Mouse (Mus musculus): ENCODE measurements around the gene Fbn1.
A peak's percentile ranks its signal among the peaks of the same experiment; 100 is the strongest.

Gene Fbn1

DNA sequence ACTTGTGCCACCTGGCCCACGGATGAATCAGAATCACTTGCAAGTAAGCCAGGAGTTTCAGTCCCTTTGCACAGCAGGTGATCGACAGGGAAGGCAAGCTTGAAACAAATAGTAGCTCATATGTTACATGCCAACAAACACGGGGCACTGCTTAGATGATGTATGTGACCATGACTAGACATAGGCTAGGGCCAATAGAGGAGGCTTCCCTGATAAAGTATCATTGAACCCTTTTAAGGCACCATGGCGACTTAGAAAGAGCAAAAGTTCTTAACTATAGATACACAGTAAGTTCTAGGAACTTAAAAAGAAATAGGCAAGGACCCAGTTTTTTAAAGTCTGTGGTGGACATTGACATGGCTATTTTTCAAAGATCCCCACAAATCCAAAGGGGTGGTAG, at the start of gene Fbn1:
TSS of gene Fbn1 (minus strand) at position 101 of the 400 bp plus-strand sequence.
- DNase-seq: no peak

DNA sequence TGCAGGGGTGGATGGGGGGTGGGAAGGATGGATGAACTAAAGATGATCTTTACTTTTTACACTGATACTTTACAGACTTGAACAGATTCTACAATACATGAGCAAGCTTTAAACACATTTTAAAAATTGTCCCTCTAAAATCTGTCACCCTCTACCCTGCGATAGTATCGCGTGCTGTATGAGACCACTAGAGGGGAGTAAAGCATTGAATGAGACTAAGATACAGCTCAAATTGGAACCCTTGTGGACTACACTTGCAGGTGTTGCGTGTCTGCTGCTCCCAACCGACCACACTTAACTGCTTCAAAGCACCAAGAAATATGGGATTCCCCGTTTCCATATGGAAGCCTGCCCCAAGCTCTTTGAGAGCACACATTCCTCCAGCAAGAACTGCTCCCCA, 48.0 kb upstream of the Fbn1 start:
- DNase-seq: no peak

DNA sequence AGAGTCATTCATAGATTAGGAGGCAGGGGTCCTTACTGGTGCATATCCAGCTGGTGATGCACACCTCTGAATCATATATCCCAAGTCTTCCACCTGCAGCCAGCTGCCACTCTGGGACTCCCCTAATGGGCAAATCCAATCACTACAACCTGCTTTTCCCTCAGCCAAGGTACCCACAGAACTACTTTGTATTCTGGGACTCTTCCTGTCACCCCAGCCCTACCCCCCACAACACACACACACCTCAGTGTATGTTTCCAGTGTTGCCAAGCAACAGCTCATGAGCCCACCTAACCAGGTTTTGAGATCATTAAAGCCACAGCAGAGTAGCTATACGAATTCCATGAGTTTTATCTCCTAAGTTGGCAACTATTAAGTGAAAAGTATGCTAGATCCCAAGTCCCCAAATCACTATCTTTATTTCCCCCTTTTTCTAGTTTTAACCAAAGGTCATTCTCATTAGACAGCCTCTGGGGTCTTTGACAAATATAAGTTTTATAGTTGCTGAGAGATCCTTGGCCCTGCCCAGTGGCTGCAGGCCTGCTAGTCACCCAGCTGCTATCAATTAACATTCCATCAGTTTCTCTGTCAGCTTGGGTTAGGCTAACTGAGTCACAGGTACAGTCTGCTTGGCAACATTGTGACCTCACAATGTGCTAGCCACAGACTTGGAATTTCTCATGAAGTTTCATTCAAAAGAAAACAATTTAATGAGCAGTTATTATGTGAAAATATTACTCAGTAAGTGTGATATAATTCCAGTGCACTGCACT, 41.2 kb upstream of the Fbn1 start:
- DNase-seq: no peak

- DNase-seq: no peak
Observed at GRCm38 (mm10) chr2:125544986-125545385, 37.2 kb upstream of the Fbn1 start.

DNA sequence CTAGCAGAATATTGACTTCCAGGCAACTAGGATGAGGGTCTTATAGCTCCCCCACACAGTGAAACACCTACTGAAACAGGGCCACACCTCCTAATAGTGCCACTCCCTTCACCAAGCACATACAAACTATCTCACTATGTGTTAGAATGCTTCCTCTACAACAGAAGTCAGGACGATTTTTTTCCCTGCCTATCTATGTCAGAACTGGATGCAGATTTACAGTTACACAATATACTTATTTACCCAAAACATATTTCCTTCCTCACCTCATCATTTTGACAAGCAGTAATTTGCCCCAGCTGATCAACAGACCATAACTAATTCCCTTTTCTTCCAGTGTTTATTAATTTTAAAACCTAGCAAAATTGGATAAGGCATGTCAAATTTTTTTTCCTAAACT, 35.9 kb upstream of the Fbn1 start:
- no peak for DNase-seq

GRCm38 (mm10) chr2:125541451-125541850, 33.7 kb upstream of the Fbn1 start:
- no peak for DNase-seq

DNA sequence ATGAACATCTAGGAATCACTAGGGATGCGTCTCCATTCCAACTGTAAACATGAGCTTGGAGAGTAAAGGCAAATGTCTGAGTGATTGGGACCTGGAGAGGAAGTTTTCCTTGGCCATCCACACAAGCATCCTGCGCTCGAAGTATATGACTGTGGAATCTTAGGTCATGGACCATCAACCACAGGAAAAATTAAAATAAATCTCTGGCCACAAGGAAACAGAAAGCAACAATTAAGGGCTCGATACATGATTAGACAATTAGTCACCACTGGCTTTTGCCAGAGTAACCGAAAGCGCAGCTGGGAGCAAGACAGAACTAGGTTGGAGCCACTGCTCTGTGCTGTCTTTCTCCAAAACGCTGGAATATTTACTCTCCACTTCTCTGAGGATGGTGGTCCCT, 32.8 kb upstream of the Fbn1 start:
- no peak for DNase-seq

GRCm38 (mm10) chr2:125539640-125540039, 31.8 kb upstream of the Fbn1 start:
- DNase-seq: no peak

GRCm38 (mm10) chr2:125530665-125531064, 22.9 kb upstream of the Fbn1 start:
- peak in 1 of 2 experiments; percentile 12 for DNase-seq

DNA sequence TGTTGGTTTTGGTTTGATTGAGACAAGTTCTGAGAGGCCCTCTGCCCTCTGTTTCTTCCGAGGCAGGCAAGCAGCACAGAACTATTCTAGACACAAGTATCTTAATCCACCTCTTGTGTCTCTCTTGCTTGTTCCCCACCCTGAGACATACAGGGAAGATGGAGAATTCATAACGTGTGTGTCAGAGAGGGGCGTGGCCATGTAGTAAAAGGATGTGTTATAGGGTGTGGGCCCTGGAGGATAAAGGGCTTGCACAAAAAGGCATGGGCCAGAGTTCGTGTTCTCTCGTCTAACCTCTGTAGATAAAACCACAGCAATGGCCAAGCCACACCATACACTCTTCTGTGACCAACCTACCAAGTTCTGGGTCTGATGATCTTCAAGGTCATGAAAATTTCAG, 18.8 kb upstream of the Fbn1 start:
- no peak for DNase-seq

DNA sequence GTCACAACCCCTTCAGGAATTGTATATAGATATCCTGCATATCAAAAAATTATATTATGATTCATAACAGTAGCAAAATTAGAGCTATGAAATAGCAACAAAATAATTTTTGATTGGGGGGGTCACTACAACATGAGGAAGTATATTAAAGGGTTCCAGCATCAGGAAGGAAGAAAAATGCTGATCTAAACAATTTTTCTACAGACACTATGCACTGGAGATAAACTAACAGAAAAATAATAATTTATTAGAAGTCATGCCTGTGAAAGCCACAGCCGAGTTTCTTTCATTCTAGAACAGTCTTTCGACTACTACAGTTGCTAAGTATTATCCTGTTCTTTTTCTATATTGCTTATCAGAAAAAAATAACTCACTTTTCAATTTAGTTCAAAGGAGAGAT, 17.7 kb upstream of the Fbn1 start:
- no peak for DNase-seq

DNA sequence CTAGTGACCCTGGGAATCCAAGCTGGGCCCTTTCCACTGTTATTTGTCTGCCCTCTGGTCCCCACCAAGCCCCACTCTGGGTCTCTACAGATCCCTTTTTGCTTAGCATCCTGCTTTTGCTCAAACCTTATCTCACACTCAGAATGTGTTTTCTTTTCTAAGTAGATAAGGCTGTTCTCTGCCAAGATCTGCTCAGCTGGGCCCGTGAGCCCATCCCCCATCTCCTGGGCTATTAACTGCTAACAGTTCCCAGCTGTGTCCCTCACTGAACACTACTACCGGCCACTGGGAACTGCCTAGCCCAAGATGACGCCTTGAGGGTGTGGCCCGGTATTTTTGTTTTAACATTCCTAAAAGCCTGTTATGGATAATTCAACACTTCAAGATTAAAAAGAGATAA, 8.8 kb upstream of the Fbn1 start:
- DNase-seq: peak; percentile 64 to 84

GRCm38 (mm10) chr2:125515291-125516057, 7.7 kb upstream of the Fbn1 start:
- peak in 1 of 2 experiments; percentile 32 for DNase-seq

DNA sequence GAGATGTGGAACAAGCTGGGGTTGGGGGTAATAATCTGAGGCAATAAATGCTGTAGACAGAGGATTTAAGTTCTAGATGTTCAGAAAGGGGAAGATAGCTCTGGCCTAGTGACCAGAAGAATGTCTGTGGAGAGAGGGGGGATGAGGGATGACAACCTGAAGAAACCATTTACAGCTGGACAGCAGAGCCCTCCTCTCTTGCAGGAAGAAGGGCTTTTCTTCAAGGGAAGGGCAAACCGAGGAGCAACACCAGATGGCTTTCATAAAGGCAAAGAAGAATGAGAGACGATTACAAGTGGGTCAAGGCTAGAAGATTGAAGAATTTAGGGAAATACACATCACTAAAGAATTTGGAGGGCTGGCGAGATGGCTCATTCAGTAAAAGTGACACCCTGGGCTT, 6.6 kb upstream of the Fbn1 start:
- DNase-seq: no peak

DNA sequence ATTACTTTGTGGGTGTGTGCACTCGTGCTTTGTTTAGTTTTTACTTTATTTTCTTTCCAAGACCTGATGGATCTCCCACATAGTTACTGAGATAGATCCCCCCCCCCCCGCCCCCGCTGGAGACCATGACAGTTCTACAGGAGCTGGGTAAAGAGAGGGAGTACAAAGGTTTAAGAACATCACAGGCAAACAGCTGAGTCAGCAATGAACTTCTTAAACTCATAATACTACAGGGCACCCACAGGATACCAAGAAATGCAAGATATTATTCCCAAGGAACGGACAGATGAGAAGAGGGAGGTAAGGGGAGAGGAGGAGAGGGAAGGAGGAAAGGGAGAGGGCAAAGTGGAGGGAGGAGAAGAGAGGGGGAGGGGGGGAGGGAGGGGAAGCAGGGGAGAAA, 4.8 kb upstream of the Fbn1 start:
- no peak for DNase-seq

GRCm38 (mm10) chr2:125511898-125512297, 4.1 kb upstream of the Fbn1 start:
- DNase-seq: no peak

DNA sequence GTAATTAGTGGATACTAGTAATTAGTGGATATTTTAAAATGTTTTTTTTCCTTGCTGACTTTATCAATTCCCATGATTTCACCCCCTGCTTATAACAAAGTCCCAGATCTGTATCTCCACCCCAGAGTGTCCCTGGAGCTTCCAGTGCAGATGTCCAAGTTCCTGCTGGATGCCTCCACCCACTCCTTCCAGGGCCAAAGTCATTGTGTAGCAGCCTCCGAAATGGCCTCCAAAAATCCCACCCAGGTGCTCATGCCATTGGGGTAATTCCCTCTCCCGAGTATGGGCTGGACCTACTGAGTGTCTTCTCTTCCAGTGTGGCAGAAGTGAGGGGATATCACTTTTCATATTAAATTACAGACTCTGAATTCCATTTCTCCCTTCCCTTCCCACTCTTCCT, 3.0 kb upstream of the Fbn1 start:
- no peak for DNase-seq

GRCm38 (mm10) chr2:125508381-125508780, 588 bp upstream of the Fbn1 start:
- DNase-seq: no peak

- DNase-seq: peak in 1 of 2 experiments; percentile 91
Observed at GRCm38 (mm10) chr2:125506316-125507054, 1.3 kb downstream of the Fbn1 start.

- peak in 1 of 2 experiments; percentile 81 for DNase-seq
Observed at GRCm38 (mm10) chr2:125505746-125506315, 2.0 kb downstream of the Fbn1 start.

GRCm38 (mm10) chr2:125505006-125505745, 2.6 kb downstream of the Fbn1 start, which contains the start of gene Gm9913:
TSS of gene Gm9913 (plus strand) at chr2:125505089.
- peak; percentile 51 to 78 for DNase-seq

DNA sequence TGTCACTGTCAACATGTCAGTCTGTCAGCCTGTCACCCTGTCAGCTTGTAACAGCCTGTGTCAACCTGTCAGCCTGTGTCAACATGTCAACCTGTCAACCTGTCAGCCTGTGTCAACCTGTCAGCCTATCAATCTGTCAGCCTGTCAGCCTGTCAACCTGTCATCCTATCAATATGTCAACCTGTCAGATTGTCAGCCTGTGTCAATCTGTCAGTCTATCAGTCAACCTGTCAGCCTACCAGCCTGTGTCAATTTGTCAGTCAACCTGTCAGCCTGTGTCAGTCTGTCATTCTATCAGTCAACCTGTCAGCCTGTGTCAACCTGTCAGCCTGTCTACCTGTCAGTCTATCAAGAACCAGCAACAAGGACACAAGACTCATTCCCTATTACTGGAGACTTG, 6.3 kb downstream of the Fbn1 start:
- DNase-seq: no peak
